Mouse (Mus musculus): ENCODE results near the gene Cpa2.
A peak's percentile ranks its signal among the peaks of the same experiment; 100 is the strongest.

Gene Cpa2

GRCm38 (mm10) chr6:30541009-30541799 lies at the start of gene Cpa2:
TSS of gene Cpa2 (plus strand) at chr6:30541582.
- no peak for DNase-seq (ENCODE audit: low spot score)

- no peak for DNase-seq (ENCODE audit: low spot score)
These were observed 42.3 kb upstream of the Cpa2 start for GRCm38 (mm10) chr6:30499049-30499448.

GRCm38 (mm10) chr6:30508824-30509223 lies 32.6 kb upstream of the Cpa2 start:
- no peak for DNase-seq (ENCODE audit: low spot score)

- peak; percentile 99 for DNase-seq (ENCODE audit: low spot score)
These were observed 31.8 kb upstream of the Cpa2 start, which contains the start of the genes Tmem209 and Ssmem1 for GRCm38 (mm10) chr6:30509265-30510239. TSS of gene Tmem209 (minus strand) at chr6:30509783. TSS of gene Ssmem1 (plus strand) at chr6:30509849.

GRCm38 (mm10) chr6:30510291-30510690 lies 31.1 kb upstream of the Cpa2 start:
- no peak for DNase-seq (ENCODE audit: low spot score)

GRCm38 (mm10) chr6:30514242-30514641 lies 27.1 kb upstream of the Cpa2 start:
- DNase-seq (ENCODE audit: low spot score) = peak; percentile 53

GRCm38 (mm10) chr6:30520400-30520799 lies 21.0 kb upstream of the Cpa2 start:
- DNase-seq (ENCODE audit: low spot score) = no peak

GRCm38 (mm10) chr6:30525456-30526332 lies 15.7 kb upstream of the Cpa2 start:
- DNase-seq (ENCODE audit: low spot score) = peak; percentile 60

GRCm38 (mm10) chr6:30526586-30527515 lies 14.5 kb upstream of the Cpa2 start:
- peak; percentile 78 for DNase-seq (ENCODE audit: low spot score)

- DNase-seq (ENCODE audit: low spot score) = no peak
These were observed 12.6 kb upstream of the Cpa2 start for GRCm38 (mm10) chr6:30528800-30529199.

GRCm38 (mm10) chr6:30535340-30535739 lies 6.0 kb upstream of the Cpa2 start:
- DNase-seq (ENCODE audit: low spot score) = peak; percentile 76

GRCm38 (mm10) chr6:30538240-30538639 lies 3.1 kb upstream of the Cpa2 start:
- DNase-seq (ENCODE audit: low spot score) = no peak

GRCm38 (mm10) chr6:30538800-30539199 lies 2.6 kb upstream of the Cpa2 start:
- no peak for DNase-seq (ENCODE audit: low spot score)

GRCm38 (mm10) chr6:30542277-30542676 lies 895 bp downstream of the Cpa2 start:
- DNase-seq (ENCODE audit: low spot score) = no peak

GRCm38 (mm10) chr6:30543077-30543476 lies 1.7 kb downstream of the Cpa2 start:
- no peak for DNase-seq (ENCODE audit: low spot score)

GRCm38 (mm10) chr6:30543851-30544250 lies 2.5 kb downstream of the Cpa2 start:
- DNase-seq (ENCODE audit: low spot score) = no peak

GRCm38 (mm10) chr6:30545689-30546088 lies 4.3 kb downstream of the Cpa2 start:
- no peak for DNase-seq (ENCODE audit: low spot score)

- peak; percentile 79 for DNase-seq (ENCODE audit: low spot score)
These were observed 5.3 kb downstream of the Cpa2 start for GRCm38 (mm10) chr6:30546571-30547273.

- DNase-seq (ENCODE audit: low spot score) = peak; percentile 89
These were observed 5.9 kb downstream of the Cpa2 start for GRCm38 (mm10) chr6:30547274-30547645.

Measured in embryo, embryonic 10 days (tissue).